Mouse (Mus musculus) erythroid progenitor cell, adult 5-6 weeks (primary cell): ENCODE results near the gene Ube2ql1. TPM values are rescaled to one million over a fixed set of nuclear protein-coding genes. Genes with fewer than 3 reads are reported as not detected.

Experiments used
- ATAC-seq: replicated peaks from 2 replicates; pipeline ENCODE4 v1.8.0; 2016; ENCODE audit warnings: moderate number of reproducible peaks, mild to moderate bottlenecking, moderate TSS enrichment, inconsistent platforms; ENCODE audit not compliant: poor library complexity, low FRiP score, severe bottlenecking
- total RNA-seq, 2 experiments: library from RNA; stranded (forward) in 1 of 2; stranded (reverse) in 1 of 2; fragments of 150-400 nt in 1 of 2; fragments of 186-747, 209-891 nt in 1 of 2; gene quantifications; 2 replicates each; pipeline versions ENCODE4 v1.2.3 to v1.2.4; 2015 to 2017; ENCODE audit warnings: low replicate concordance in 2 of 2

Ube2ql1 gene
- total RNA-seq, 2 experiments from 2014 or later, result not detected

DNA sequence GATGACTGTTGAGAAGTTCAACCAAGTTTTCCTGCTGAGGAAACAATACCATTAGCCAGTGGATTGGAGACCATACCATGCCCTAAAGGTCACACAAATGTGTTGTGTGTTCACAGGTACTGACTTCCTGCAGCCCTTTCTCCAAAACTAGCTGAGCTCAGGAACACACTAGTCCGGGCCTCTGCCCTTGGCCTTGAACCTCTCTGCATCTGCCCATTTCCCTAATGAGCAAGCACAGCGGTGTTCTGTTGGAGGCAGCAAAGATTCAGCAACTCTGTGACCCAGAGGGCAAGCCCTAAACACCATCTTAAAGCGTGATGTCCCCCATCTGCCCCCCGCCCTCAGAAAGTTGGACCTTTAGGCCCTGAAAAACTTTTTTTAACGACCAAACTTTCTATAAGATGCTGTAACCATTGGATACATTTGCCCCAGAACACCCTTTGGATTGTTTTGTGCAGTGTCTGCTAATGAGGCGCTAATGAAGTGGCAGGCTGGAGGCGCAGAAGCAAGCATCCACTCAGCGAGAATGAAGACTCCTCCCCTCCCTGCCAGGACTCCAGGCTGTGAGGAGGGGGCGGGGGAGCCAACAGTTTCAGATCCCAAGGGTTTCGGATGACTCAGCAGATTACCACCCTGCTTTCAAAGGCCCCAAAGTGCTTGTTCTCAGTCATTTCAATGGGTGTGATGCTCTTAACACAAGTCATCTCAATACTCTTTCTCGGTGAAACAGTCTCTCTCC, 21.7 kb downstream of the Ube2ql1 start:
- ATAC-seq, result no peak

DNA sequence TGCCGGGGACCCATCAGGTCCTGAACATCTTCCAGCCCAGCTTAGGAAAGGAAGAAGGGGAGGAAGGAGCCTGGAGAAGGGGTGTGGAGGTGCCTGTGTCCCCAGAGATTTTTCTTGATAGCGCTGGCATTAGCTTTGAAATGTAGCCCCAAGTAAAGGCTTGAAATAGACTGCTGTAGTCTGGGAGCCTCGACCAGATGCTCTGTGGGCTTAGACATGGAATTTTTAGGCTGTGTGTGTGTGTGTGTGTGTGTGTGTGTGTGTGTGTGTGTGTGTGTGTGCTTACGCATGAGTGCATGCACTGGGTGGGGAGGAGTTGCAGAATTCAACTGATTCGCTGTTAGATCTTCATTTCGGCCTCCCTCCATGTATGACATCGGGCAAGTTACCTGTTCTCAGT, 31.5 kb downstream of the Ube2ql1 start:
- ATAC-seq, result no peak

- ATAC-seq, result no peak
Observed at GRCm38 (mm10) chr13:69707496-69707895, 32.2 kb downstream of the Ube2ql1 start.

DNA sequence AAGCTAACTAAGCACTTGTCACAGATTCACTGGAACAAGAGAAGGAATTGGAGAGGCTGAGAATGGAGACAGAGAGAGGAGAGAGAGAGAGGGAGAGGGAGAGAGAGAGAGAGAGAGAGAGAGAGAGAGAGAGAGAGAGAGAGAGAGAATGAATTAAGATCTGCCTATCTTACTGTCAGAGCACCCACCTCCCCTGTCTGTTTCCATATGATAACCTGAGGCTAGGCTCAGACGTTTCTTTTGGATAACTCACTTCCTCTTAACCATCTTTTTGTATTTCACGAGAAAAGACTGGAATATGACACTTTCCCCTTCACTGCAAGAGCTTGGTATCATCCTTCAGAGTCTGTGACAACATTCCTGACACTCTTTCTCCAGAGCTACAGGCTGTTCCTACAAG, 32.8 kb downstream of the Ube2ql1 start:
- ATAC-seq, result no peak

DNA sequence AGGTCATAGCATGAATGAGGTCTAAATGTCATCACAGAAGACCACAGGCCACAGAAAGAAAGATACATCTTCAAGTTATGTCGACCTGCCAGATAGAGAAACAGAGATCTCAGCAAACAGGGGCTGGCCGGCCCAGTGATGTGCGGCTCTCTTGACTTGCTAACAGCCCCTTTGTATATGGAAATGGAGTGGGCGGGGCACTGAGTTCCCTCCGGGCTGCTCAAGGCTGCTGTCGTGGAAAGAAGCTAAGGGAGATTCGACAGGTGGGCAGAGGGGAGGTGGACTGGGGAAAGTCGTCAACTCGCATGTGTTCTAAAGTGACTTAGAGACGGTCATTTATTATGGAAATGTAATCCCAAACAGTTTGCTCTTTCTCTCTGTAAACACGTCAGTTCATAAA, 36.2 kb downstream of the Ube2ql1 start:
- ATAC-seq, result no peak

DNA sequence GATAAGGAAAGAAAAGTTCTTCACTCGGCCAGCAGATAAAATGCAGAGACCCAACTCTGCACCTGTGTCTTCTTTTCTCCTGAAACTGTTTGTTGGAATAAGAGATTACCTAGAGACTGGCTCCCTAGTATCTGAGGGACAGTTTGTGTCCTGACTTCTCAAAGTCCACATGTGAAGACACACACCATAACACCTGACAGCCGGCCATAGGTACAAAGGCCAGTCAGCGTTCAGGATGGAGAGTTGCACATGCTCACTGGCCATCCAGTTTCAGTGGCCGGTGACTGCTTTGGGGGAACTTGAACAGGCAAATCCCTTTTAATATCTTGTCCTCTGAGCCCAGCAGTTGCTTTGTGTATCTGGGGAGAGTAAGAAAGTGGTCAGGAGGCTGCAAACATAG, 38.3 kb downstream of the Ube2ql1 start:
- no peak for ATAC-seq

DNA sequence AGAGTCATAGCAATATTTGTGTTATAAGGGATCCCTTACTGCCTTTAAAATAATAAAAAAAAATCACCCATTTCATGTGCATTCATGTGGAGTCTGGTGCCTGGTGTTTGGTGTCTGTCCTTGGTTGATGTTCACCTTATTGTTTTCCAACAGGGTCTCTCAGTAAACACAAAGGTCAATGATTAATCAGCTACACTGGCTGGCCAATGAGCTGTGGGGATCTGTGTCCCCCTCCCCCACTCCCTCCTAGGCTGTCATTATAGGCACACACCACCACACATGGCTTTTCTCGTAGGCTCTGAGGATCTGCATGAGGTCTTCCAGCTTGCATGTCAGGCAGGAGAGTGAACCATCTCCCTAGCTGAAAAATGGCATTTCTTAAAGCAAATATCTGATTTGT, 38.9 kb downstream of the Ube2ql1 start:
- no peak for ATAC-seq

- ATAC-seq, result no peak
Observed at GRCm38 (mm10) chr13:69696333-69696991, 43.2 kb downstream of the Ube2ql1 start.

DNA sequence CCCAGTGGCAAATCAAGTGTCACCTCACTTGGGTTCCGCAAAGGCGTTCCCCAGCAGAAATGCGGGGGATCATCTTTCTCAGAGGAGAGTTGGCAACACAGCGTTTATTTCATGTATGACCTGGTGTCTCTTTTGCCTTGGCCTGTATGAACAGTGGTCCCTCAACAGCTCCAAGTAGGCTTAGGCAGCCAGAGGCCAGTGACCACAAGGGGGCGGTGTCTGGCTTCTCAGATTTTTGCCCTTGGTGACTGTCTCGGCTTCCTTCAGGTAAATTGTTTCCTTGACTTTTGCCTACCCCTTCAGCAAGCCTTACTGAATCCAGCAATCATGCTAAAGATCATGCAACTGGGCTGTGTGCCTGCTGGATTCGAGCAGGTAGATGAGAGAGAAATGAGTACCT, 48.6 kb downstream of the Ube2ql1 start:
- ATAC-seq, result no peak

GRCm38 (mm10) chr13:69687023-69687422, 52.7 kb downstream of the Ube2ql1 start:
- ATAC-seq, result no peak

- ATAC-seq, result no peak
Observed at GRCm38 (mm10) chr13:69685406-69685818, 54.3 kb downstream of the Ube2ql1 start.

DNA sequence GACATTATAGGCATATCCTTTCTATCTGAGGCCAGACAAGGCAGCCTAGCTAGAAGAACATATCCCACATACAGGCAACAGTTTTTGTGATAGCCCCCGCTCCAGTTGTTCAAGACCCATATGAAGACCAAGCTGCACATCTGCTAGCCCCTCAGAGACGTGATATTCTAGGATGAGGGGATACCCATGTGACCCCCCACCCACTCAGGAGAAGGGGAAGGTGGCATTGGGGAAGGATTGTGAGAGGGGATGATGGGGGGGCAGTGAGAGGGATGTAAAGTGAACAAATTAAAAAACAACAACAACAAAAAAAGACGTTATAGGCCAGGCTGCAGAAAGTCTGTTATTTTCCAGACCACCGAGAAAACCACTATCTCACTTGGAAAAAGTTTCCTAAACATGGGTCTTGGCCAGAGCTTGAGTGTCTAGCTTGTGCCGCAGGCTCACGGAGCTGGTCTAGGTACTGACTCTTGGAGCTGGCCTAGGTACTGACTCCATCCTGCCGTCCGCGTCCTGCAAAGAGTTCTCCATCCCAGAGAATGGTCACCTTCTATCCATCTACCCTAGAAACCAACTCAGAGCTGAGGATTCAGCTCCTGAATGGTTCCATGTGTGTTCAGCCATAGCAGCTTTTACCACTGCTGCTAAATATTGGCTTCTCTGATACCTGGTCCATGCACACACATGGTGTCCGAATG, 65.6 kb downstream of the Ube2ql1 start:
- ATAC-seq, result no peak

- no peak for ATAC-seq
Observed at GRCm38 (mm10) chr13:69673197-69673920, 66.3 kb downstream of the Ube2ql1 start.

- ATAC-seq, result no peak
Observed at GRCm38 (mm10) chr13:69672565-69672964, 67.1 kb downstream of the Ube2ql1 start.

DNA sequence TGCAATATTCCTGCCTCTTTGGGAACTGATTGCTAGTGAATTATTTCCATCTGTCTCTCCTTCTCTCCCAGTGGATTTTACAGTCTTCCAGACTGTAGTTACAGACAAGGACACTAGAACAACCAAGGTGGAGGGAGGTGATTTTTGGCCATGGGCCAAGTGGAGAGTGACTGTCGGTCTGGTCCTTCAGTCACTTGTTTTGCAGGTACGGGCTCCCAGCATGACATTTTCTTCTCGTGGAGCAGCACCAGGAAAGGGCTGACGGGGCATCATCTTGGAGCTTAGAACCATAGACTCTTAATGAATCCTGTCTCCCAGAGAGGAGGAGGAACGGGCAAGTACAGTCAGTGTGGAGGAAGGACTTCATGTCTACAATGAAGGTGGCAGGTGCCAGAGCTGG, 67.6 kb downstream of the Ube2ql1 start:
- no peak for ATAC-seq

- no peak for ATAC-seq
Observed at GRCm38 (mm10) chr13:69654508-69654907, 85.2 kb downstream of the Ube2ql1 start.
